Mouse (Mus musculus): ENCODE results near the gene Atp13a3.

DNA sequence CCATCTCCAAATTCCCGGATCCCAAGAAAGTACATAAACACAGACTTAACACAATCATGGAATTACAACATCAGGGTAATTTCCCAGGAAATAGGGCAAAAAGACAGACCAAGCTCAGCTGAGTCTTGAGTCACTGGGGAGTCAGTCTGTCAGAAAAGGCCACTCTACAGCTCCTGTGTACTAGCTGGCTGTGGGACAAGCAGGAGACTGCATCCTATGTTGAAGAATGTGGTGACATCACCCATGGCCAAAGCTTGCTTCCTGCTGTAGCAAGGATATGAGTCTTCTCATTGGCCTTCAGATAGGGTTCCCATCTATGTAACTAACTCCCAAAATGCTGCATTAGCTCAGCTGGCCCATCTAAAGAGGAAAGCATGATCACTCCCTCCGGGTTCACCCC is 36.7 kb upstream of the Atp13a3 start:
- TF ChIP-seq CTCF (IDR thresholded peaks at IDR 0.05; ENCODE audit: low read depth) (no peak), EP300 (IDR thresholded peaks at IDR 0.05; ENCODE audit: low read depth) (no peak)

Data from liver, embryonic 14.5 days (tissue).